Mouse (Mus musculus): ENCODE measurements around the gene Ranbp1. TPM values are rescaled to one million over a fixed set of nuclear protein-coding genes. Genes with fewer than 3 reads are reported as not detected.
"Not testable (repeated sequence)": the region's sequence is repeated elsewhere in the genome, so short reads cannot be mapped to it uniquely, and the experiment has no call there.

Ranbp1 gene
- polyA plus RNA-seq, 1 experiment from 2014 or later, result 989 TPM

DNA sequence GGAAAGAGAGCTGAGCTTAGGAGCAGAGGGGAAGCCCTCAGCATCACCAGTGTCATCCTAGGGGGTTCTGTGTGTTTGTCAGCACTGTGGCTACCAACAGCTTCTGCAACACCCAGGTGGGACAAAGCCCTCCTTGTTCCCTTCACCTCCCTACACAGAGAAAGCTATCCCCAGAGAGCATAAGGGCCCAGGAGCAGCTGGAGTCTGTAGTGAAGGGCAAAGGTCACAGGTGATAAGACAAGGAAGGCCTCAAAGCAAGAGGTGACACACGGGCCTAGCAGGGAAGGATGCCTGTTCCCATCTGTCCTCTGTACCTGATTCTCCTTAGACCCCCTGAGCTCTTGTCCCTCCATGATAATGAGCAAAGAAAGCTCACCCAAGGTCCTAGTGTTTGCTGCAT is 46.9 kb downstream of the Ranbp1 start:
- Histone ChIP-seq H3K27ac (ENCODE audit: low read depth, low read length) (no peak overlapping the region), H3K27me3 (replicated peaks; ENCODE audit: control insufficient read depth, insufficient read depth, low read length) (no peaks in the 10 kb centered on the region), H3K9me3 (ENCODE audit: control insufficient read depth, low read length) (no peaks in the 10 kb centered on the region), H3K4me3 (ENCODE audit: low read depth, low read length) (no peak overlapping the region), H3K4me1 (replicated peaks; ENCODE audit: control insufficient read depth, insufficient read depth, low read length) (no peaks in the 10 kb centered on the region), H3K9ac (ENCODE audit: low read depth, low read length) (no peak overlapping the region), H3K36me3 (ENCODE audit: control insufficient read depth, insufficient read depth, low read length) (no peaks in the 10 kb centered on the region), H3K4me2 (no peak overlapping the region)
- DNase-seq (ENCODE audit: low spot score) (no peak), ATAC-seq (replicated peaks; ENCODE audit: low FRiP score) (no peak)
- 18% methylated on average over 1 of the region's 1 CpGs for WGBS

DNA sequence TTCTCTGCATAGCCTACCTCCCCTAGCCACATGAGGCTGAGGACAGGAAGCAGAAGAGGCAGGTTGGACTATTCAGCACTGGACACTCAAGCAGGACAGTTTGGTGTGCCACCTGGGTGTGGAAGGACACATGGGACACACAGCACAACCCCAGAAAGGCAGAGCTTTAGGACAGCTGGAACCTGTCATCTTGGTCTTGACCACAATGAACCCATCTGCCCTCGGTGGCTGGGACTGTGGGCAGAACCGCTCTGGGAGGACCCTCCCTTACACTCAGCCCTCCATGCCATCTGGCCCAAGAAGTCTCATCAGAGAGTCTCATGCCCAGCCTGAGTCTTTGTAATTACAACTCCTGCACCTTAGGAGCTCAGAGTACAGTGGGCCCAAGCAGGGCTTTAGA is 48.5 kb downstream of the Ranbp1 start:
- Histone ChIP-seq H3K9me3 (ENCODE audit: control insufficient read depth, low read length) (no peaks in the 10 kb centered on the region), H3K9ac (ENCODE audit: low read depth, low read length) (no peak overlapping the region), H3K4me3 (ENCODE audit: low read depth, low read length) (no peak overlapping the region), H3K4me1 (replicated peaks; ENCODE audit: control insufficient read depth, insufficient read depth, low read length) (no peaks in the 10 kb centered on the region; the same call in 1 of the 2 replicates), H3K4me2 (no peak overlapping the region), H3K27ac (ENCODE audit: low read depth, low read length) (no peak overlapping the region), H3K27me3 (replicated peaks; ENCODE audit: control insufficient read depth, insufficient read depth, low read length) (no peaks in the 10 kb centered on the region), H3K36me3 (ENCODE audit: control insufficient read depth, insufficient read depth, low read length) (no peaks in the 10 kb centered on the region)
- ATAC-seq (replicated peaks; ENCODE audit: low FRiP score) (no peak), DNase-seq (ENCODE audit: low spot score) (no peak)
- WGBS, result 74% methylated on average over 2 of the region's 2 CpGs

- DNase-seq (ENCODE audit: low spot score) (no peak), ATAC-seq (replicated peaks; ENCODE audit: low FRiP score) (no peak)
- whole genome bisulfite sequencing, result 80% methylated on average over 10 of the region's 10 CpGs
- H3K4me3 ChIP-seq (ENCODE audit: low read depth, low read length), result no peak overlapping the region
- no peak overlapping the region for H3K4me2 ChIP-seq
- H3K9ac ChIP-seq (ENCODE audit: low read depth, low read length), result no peak overlapping the region
- no peaks in the 10 kb centered on the region for H3K9me3 ChIP-seq (ENCODE audit: control insufficient read depth, low read length)
- no peak overlapping the region for H3K27ac ChIP-seq (ENCODE audit: low read depth, low read length)
- no peaks in the 10 kb centered on the region for H3K36me3 ChIP-seq (ENCODE audit: control insufficient read depth, insufficient read depth, low read length)
- no peaks in the 10 kb centered on the region; the same call in 1 of the 2 replicates for H3K4me1 ChIP-seq (replicated peaks; ENCODE audit: control insufficient read depth, insufficient read depth, low read length)
- no peaks in the 10 kb centered on the region for H3K27me3 ChIP-seq (replicated peaks; ENCODE audit: control insufficient read depth, insufficient read depth, low read length)
These were observed 50.0 kb downstream of the Ranbp1 start for GRCm38 (mm10) chr16:18198365-18199098.

DNA sequence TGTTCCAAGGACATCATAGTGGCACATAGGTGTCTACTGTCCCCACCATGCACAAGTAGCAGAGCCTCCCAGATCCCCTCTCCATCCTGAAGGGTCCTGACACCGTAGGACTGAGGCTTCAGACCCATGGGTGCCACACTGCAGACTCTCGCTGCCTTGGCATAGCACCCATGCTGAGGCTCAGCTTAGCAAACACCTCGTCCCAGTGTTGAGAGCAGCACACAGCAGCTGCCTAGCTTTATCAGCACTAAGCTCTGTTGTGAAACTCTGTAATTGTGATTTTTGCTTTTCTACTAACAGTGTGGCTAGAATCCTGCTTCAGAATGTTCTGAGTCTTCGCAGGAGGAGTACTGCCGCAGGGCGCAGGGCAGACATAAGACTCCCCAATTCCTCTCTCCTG is 50.7 kb downstream of the Ranbp1 start:
- H3K4me1 ChIP-seq (replicated peaks; ENCODE audit: control insufficient read depth, insufficient read depth, low read length), result no peaks in the 10 kb centered on the region; the same call in 1 of the 2 replicates
- no peak overlapping the region for H3K27ac ChIP-seq (ENCODE audit: low read depth, low read length)
- no peak overlapping the region for H3K9ac ChIP-seq (ENCODE audit: low read depth, low read length)
- H3K9me3 ChIP-seq (ENCODE audit: control insufficient read depth, low read length), result no peaks in the 10 kb centered on the region
- 79% methylated on average over 6 of the region's 6 CpGs for WGBS
- no peak overlapping the region for H3K4me2 ChIP-seq
- no peak overlapping the region for H3K4me3 ChIP-seq (ENCODE audit: low read depth, low read length)
- no peak for DNase-seq (ENCODE audit: low spot score)
- no peaks in the 10 kb centered on the region for H3K36me3 ChIP-seq (ENCODE audit: control insufficient read depth, insufficient read depth, low read length)
- no peak for ATAC-seq (replicated peaks; ENCODE audit: low FRiP score)
- H3K27me3 ChIP-seq (replicated peaks; ENCODE audit: control insufficient read depth, insufficient read depth, low read length), result no peaks in the 10 kb centered on the region

GRCm38 (mm10) chr16:18195561-18195960 is 53.0 kb downstream of the Ranbp1 start:
- H3K27me3 ChIP-seq (replicated peaks; ENCODE audit: control insufficient read depth, insufficient read depth, low read length); H3K4me1 ChIP-seq (replicated peaks; ENCODE audit: control insufficient read depth, insufficient read depth, low read length); DNase-seq (ENCODE audit: low spot score); H3K36me3 ChIP-seq (ENCODE audit: control insufficient read depth, insufficient read depth, low read length); H3K9me3 ChIP-seq (ENCODE audit: control insufficient read depth, low read length); H3K4me3 ChIP-seq (ENCODE audit: low read depth, low read length); ATAC-seq (replicated peaks; ENCODE audit: low FRiP score); H3K9ac ChIP-seq (ENCODE audit: low read depth, low read length); H3K4me2 ChIP-seq; H3K27ac ChIP-seq (ENCODE audit: low read depth, low read length): not testable (repeated sequence)
- WGBS, result 64% methylated on average over 3 of the region's 3 CpGs

DNA sequence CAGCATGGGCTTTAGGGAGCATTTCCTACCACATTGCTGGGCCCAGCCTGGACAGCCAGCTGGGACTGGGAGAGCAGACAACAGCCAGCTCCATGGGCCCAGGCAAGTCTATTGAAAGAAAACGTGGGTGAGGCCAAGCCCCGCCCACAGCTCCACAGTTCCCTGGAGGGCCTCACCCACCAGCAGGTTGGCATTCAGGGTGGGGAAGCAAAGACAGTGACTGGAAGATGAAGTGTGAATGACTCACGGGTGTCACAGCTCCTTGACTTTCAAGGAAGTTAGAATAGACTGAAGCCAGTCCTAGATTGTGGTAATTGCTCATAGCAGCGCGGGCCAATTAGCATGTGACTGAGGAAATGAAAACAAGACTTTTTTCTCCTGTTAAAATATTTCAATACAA is 53.5 kb downstream of the Ranbp1 start:
- ATAC-seq (replicated peaks; ENCODE audit: low FRiP score) (no peak), DNase-seq (ENCODE audit: low spot score) (no peak)
- H3K4me1 ChIP-seq (replicated peaks; ENCODE audit: control insufficient read depth, insufficient read depth, low read length), result no peaks in the 10 kb centered on the region; the same call in 1 of the 2 replicates
- no peak overlapping the region for H3K4me3 ChIP-seq (ENCODE audit: low read depth, low read length)
- no peak overlapping the region for H3K4me2 ChIP-seq
- no peak overlapping the region for H3K27ac ChIP-seq (ENCODE audit: low read depth, low read length)
- no peak overlapping the region for H3K9ac ChIP-seq (ENCODE audit: low read depth, low read length)
- WGBS, result 59% methylated on average over 5 of the region's 5 CpGs
- H3K9me3 ChIP-seq (ENCODE audit: control insufficient read depth, low read length), result no peaks in the 10 kb centered on the region
- no peaks in the 10 kb centered on the region for H3K36me3 ChIP-seq (ENCODE audit: control insufficient read depth, insufficient read depth, low read length)
- H3K27me3 ChIP-seq (replicated peaks; ENCODE audit: control insufficient read depth, insufficient read depth, low read length), result no peaks in the 10 kb centered on the region

- Histone ChIP-seq H3K4me3 (ENCODE audit: low read depth, low read length) (no peak overlapping the region), H3K4me1 (replicated peaks; ENCODE audit: control insufficient read depth, insufficient read depth, low read length) (no peaks in the 10 kb centered on the region; the same call in 1 of the 2 replicates), H3K27me3 (replicated peaks; ENCODE audit: control insufficient read depth, insufficient read depth, low read length) (no peaks in the 10 kb centered on the region), H3K36me3 (ENCODE audit: control insufficient read depth, insufficient read depth, low read length) (no peaks in the 10 kb centered on the region), H3K9me3 (ENCODE audit: control insufficient read depth, low read length) (no peaks in the 10 kb centered on the region), H3K4me2 (no peak overlapping the region), H3K9ac (ENCODE audit: low read depth, low read length) (no peak overlapping the region), H3K27ac (ENCODE audit: low read depth, low read length) (no peak overlapping the region)
- no peak for DNase-seq (ENCODE audit: low spot score)
- 72% methylated on average over 15 of the region's 15 CpGs for WGBS
- ATAC-seq (replicated peaks; ENCODE audit: low FRiP score), result no peak
These were observed 54.1 kb downstream of the Ranbp1 start for GRCm38 (mm10) chr16:18194208-18194985.

DNA sequence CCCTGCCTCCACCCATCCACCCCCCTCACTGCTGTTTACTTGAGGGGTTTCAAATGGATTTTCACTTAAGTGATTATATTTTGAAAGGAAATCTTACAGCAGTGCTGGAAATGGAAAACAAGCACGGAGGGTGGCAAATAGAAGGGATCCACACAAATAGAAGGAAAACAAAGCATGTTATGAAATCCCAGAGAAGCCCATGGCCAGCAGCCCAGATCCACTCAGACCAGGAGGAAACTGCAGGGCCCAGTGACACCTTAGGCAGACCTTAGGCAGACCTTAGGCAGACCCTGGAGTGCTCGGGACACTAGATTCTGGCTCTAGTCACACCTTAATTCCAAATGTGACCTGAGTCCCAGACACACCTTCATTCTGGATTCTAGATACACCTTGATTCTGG is 57.5 kb downstream of the Ranbp1 start:
- ATAC-seq (replicated peaks; ENCODE audit: low FRiP score) (no peak), DNase-seq (ENCODE audit: low spot score) (no peak)
- H3K27ac ChIP-seq (ENCODE audit: low read depth, low read length), result no peak overlapping the region
- no peaks in the 10 kb centered on the region for H3K27me3 ChIP-seq (replicated peaks; ENCODE audit: control insufficient read depth, insufficient read depth, low read length)
- no peak overlapping the region for H3K9ac ChIP-seq (ENCODE audit: low read depth, low read length)
- H3K36me3 ChIP-seq (ENCODE audit: control insufficient read depth, insufficient read depth, low read length), result no peaks in the 10 kb centered on the region
- 79% methylated on average over 2 of the region's 2 CpGs for WGBS
- no peak overlapping the region for H3K4me3 ChIP-seq (ENCODE audit: low read depth, low read length)
- no peaks in the 10 kb centered on the region; the same call in 1 of the 2 replicates for H3K4me1 ChIP-seq (replicated peaks; ENCODE audit: control insufficient read depth, insufficient read depth, low read length)
- H3K4me2 ChIP-seq, result no peak overlapping the region
- H3K9me3 ChIP-seq (ENCODE audit: control insufficient read depth, low read length), result no peaks in the 10 kb centered on the region

All from liver, embryonic 11.5 days (tissue).